Mouse (Mus musculus) heart, postnatal 0 days (tissue): ENCODE data around the gene Nhlrc2.

Source experiments
- CTCF ChIP-seq: IDR thresholded peaks from 2 replicates; pipeline ENCODE4 v1.5.1; 2016; ENCODE audit warnings: antibody characterized with exemption, control low read depth, low read depth
- EP300 ChIP-seq: IDR thresholded peaks from 2 replicates; pipeline ENCODE4 v1.6.1; 2016; ENCODE audit warnings: antibody characterized with exemption, low read depth

DNA sequence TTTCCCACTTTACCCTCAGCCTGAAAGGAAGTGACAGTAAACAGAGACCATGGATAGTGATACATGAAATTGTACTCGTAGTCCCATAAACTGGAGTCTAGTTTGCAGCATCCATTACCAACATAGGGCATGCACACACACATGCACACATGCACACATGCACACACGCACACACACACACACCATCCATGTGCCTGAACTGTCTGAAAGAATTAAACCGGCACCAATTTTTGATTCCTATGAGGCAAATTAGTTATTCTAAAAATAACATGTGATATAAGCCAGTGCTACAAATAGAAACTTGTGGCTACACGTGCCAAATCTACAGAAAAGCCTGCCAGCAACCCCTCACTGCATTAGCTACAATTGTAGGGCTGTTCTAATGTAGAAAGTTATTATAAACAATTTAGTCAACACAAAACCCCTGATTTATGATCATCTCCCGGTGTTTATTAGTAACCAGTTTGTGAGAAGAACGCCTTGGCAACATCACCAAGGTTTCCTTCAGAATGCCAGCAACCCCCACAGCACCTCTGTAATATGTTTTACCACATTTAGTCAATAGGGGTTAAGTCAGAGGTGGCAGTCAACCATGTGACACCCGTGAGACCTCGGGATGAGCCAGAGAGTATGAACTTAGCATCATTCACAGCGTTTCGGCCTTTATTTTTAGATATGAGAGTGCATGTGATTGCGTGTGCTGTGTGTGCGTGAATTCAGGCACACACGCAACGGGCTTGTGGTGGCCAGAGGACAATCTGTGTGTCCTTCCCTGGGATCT, 14.6 kb upstream of the Nhlrc2 start:
- TF ChIP-seq CTCF (no peak), EP300 (peak; percentile 76; the same call in 1 of the 2 replicates)
